Mouse (Mus musculus): ENCODE measurements around the gene Epb41l4b.

- TF ChIP-seq CTCF (IDR thresholded peaks at IDR 0.05; ENCODE audit: low read depth, low read length) (no peak), GATA1 (IDR thresholded peaks at IDR 0.05; ENCODE audit: borderline replicate concordance, low read length) (no peak)
Measured at GRCm38 (mm10) chr4:56991951-56992350, 151.3 kb downstream of the Epb41l4b start.

Data from G1E (cell line).